Mouse (Mus musculus) activated CD4-positive, CD25-positive, alpha-beta regulatory T cell, adult 9 weeks (primary cell): ENCODE data around the gene Abcf1. TPM values are rescaled to one million over a fixed set of nuclear protein-coding genes. Genes with fewer than 3 reads are reported as not detected.

Experiments
- polyA plus RNA-seq: library from polyadenylated mRNA; unstranded; fragments of 100-300 nt; shearing (Covaris generic); gene quantifications from one replicate; pipeline ENCODE4 v1.2.1, GENCODE M21; 2017

Abcf1 gene
- polyA plus RNA-seq, result 162 TPM

GRCm38 (mm10) chr17:35969418-35970389 lies at the start of gene Abcf1:
TSS of gene Abcf1 (minus strand) at chr17:35969761.

DNA sequence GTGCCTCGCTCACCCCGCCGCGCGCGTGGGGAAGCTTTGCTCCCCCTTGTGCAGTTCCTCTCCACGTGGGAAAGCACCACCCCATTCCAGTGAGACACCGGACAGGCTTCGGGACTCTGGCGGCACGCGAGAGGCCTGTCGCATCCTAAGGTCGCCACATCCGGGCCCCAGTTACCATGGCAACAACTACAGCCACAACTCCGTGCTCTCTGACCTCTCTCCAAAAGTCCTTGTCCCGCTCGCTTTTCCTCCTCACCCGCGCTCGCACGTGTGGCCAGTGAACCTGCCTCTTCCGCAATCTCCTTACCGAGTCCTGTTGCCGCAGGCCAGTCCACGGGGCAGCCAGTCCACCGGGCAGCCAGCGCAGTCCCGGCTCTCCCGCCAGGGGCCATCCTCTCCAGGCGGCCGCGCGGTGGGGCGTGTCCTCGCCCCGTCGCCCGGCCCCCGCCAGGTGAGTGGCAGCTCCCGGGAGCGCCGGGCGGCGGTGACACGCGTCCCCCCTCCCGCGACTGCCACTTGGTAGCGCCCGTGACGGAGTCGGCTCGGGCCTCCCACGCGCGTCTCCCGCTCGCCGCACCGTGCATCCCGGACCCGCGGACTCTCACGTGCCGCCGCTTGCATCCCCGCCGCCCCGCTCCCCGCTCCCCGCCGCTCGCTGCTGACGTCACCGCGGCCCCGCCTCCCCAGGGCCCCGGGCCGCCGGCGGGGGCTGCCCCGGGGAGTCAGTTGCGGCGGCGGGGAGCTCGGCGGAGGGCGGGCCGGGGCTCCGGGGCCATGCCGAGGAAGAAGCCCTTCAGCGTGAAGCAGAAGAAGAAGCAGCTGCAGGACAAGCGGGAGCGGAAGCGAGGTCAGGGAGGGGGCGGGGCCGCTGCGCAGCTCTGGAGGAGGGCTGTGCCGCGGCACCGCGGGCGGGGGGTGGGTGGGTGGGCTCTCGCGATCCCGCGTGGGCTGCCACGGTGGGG lies 10.1 kb upstream of the Abcf1 start, which contains the start of the genes Gnl1 and Prr3:
Gnl1 (plus strand) TSS at position 451 of the 962 bp plus-strand sequence.
Prr3 (minus strand) TSS at position 836 of the 962 bp plus-strand sequence.

DNA sequence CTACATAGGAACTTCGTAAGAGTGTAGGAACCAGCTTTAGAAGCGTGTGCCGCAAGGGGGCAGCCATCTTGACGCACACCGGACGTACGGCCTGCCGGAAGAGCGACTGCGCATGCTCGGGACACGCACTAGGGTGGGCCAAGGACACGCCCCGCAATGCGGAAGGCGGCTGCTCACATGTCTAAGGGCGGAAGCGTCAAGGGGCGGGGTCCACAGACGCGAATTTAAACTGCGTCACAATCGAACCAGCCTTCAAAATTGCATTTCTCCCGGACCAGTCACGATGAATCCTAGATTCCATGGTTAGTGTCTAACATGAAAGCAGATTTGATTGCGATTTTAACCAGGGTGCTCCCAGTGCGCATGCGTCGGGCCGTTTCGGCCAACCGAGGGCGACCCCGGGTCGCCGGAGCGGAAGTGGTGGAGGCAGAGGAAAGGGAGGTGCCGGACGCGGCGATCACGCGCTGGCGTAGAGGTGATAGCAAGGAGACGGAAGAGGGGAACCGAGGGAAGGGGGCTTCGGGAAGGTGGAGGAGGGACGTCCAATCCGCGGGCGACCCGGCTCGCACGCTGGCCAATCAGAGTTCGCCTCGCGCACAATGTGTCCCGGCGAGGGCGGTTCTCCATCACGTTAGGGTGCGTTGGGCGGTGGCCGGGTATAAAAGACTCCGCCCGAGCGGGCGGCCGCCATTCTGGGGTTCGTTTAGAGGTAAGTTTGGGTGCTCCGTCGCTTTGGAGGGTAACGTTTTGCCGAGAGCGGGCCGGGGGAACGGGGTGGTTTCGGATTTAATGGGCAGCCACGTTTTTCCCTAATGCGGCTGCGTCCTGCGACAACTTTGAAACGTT lies 53.0 kb downstream of the Abcf1 start, which contains the start of the genes Mrps18b and Ppp1r10:
Mrps18b (minus strand) TSS at position 93 of the 846 bp plus-strand sequence.
Ppp1r10 (plus strand) TSS at position 138 of the 846 bp plus-strand sequence.

DNA sequence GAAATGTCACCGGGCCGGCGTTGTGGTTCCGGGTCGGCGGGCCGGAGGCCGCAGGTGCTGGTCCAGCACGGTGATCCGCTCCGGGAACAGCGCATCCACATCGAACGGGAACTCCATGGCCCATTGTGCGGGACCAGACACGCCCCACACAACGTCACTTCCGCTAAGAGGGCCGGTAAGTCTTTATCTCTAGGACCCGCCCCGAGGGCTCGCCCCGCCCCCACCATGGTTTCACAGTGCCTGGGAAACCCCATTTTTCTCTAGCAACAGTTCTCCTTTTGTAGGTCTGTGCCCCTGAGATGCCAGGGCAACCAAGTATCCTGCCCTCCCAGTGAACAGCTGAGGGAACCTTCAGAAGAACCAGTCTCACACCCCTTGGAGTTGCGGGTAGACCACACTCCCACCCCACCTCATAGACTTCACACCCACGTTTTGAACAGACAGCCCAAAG lies 59.6 kb downstream of the Abcf1 start, which contains the start of gene Atat1:
Atat1 (minus strand) TSS at position 157 of the 451 bp plus-strand sequence.

Other genes starting within 250 kb of the Abcf1 start
- gene Ier3, start 148.1 kb downstream of the Abcf1 start, polyA plus RNA-seq, result 0.89 TPM
- gene Flot1, start 146.5 kb downstream of the Abcf1 start, polyA plus RNA-seq, result 48.6 TPM
- gene Tubb5, start 131.5 kb downstream of the Abcf1 start, polyA plus RNA-seq, result 154 TPM
- gene Mdc1, start 128.2 kb downstream of the Abcf1 start, polyA plus RNA-seq, result 17.8 TPM
- gene Nrm, start 108.4 kb downstream of the Abcf1 start, polyA plus RNA-seq, result 27.3 TPM
- 596 TPM for gene Ppp1r18, start 104.2 kb downstream of the Abcf1 start, polyA plus RNA-seq
- gene Dhx16, start 89.9 kb downstream of the Abcf1 start, polyA plus RNA-seq, result 28.1 TPM
- gene 2310061I04Rik, start 72.3 kb downstream of the Abcf1 start, polyA plus RNA-seq, result 28.9 TPM
- gene Atat1, start 59.7 kb downstream of the Abcf1 start, polyA plus RNA-seq, result 28.4 TPM
- gene Mrps18b, start 53.4 kb downstream of the Abcf1 start, polyA plus RNA-seq, result 77.6 TPM
- 62.6 TPM for gene Ppp1r10, start 53.3 kb downstream of the Abcf1 start, polyA plus RNA-seq
- gene Gnl1, start 10.1 kb upstream of the Abcf1 start, polyA plus RNA-seq, result 16.1 TPM
- 20.4 TPM for gene Prr3, start 10.5 kb upstream of the Abcf1 start, polyA plus RNA-seq
- 27.0 TPM for gene H2-T24, start 50.8 kb upstream of the Abcf1 start, polyA plus RNA-seq
- gene H2-T23, start 63.1 kb upstream of the Abcf1 start, polyA plus RNA-seq, result 848 TPM
- gene H2-T22, start 73.0 kb upstream of the Abcf1 start, polyA plus RNA-seq, result 263 TPM
- 0.56 TPM for gene Gm6034, start 73.2 kb upstream of the Abcf1 start, polyA plus RNA-seq
- gene Gm11127, start 88.6 kb upstream of the Abcf1 start, polyA plus RNA-seq, result not detected
- gene Gm19684, start 151.9 kb upstream of the Abcf1 start, polyA plus RNA-seq, result 1.3 TPM
- gene Gm7030, start 159.7 kb upstream of the Abcf1 start, polyA plus RNA-seq, result not detected
- 12.9 TPM for gene Gm8909, start 198.8 kb upstream of the Abcf1 start, polyA plus RNA-seq
- 0.92 TPM for gene H2-T3, start 220.5 kb upstream of the Abcf1 start, polyA plus RNA-seq